Mouse (Mus musculus): ENCODE measurements around the gene Tmem130.

Tmem130 gene

DNA sequence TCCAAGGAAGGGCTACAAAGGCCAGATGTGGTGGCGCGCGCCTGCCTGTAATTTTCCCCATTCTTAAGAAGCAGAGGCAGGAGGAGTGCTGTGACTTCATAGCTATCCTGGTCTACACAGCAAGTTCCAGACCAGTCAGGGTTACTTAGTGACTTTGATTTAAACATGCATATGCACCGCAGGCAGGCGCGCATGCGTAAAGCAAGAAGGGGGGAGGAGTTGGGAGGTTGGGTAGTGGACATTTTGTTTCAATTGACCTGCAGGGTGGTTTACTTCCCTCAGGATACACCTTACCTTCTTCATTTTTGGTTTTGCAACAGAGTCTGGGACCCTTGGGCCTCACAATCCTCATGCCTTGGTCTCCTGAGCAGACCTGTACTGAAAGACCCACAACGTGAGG, 32.4 kb downstream of the Tmem130 start:
- DNase-seq = no peak

DNA sequence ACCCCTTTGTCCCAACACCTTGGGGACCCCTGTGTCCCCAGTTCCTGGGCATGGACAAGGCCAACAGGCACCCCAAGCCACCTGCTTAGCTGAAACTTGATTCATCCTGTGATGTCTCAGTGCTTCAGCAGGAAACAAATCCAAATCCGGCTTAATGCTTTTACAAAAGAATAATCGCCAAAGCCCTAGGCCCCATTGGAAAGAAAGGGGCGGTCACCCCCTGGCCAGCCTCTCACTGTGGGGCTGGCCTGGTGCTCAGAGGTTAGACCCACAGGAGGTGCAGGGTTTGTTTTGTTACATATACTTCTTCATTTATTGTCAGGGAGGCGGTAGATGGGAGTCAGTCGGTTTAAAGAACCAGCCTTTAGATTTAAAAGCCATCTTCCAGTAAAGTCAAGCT, 33.4 kb downstream of the Tmem130 start:
- DNase-seq = no peak

DNA sequence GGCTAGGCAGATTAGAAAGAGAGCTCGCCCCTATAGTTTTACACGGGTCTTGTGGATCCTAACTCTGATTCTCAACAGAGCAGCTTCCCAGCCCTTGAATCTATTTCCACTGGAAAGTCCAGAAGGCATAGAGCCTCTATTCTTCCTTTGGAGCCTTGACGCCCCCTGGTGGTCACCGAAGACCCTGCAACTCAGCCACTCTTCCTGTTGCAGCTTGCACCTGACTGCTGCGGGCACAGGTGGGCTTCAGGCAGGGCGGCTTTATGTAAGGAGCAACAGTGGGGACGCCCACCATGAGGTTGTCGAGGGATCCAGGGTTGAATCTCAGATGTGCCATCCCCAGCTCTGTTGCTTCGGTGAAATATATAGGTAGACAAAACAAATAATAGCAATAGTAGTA, 34.5 kb downstream of the Tmem130 start:
- peak; percentile 40 for DNase-seq

DNA sequence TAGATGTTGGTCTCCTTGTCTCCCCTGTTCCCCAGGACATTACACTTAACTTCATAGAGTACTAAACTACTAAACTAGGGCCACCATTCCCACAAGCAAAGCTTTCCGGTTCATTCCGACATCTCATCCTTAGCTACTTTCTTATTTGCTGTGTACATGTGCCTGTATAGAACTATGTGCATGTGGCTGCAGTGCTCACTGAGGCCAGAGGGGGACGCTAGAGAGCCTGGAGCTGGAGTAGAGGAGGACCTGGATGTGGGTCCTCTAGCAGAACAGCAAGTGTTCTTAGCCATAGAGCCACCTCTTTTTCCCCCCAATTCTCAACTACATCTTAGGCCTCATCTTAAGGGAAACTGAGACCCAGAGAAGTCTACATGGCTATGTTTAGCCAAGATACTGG, 36.1 kb downstream of the Tmem130 start:
- DNase-seq = no peak

DNA sequence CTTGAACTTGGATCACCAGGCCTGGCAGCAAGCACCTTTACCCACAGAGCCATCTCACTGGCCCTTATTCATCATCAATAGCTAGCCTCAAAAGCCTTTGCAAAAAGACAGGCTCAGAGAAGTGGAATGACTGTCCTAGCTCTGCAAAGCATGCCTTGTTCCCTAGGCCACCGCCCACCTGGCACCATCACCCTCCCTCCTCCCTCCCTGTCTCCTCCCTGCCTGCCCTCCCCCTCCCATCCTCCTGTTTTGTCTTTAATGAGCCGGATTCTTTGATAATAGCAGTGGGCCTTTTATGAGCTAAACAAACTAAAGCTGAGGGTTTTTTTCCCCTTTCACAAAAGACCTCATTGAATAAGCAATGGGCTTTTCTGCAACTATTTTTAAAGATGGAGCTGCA, 36.7 kb downstream of the Tmem130 start:
- DNase-seq = no peak

DNA sequence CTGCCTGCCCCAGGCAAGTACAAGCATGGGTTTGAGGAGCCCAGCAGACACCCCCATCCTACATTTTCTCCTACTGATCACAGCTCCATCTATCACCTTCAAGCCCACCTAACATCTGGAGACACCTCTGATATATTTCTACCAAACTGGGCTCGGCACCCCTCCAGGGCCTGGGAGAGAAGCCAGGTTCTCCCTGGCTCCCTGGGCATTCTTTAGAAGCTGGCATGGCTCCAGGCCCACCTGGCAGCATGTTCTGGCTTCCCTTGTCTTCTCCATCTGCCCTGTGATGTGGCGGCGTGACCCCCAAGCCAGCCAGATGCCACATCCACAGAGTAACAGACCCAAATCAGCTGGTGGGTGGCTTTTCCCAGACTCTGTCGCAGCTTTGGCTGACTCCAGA, 41.3 kb downstream of the Tmem130 start:
- DNase-seq = peak; percentile 21

DNA sequence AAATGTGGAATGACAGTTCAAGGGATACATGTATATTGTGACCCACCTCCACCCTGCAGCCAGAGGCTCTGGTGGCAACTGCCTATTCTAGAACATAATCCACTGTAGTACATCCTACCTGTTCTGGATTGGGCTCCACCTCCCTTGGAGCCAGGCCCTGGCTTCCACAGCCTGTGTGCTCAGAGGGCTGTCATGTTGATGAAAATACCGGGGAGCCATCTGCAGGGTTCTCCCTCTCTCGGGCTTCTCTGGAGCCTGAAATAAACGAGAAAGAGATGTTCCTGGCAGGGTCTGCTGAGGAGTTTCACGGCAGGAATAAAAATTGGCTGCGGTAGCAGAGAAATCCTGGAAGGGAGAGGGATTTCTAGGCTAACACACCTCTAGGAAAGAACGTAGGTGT, 41.8 kb downstream of the Tmem130 start:
- no peak for DNase-seq

DNA sequence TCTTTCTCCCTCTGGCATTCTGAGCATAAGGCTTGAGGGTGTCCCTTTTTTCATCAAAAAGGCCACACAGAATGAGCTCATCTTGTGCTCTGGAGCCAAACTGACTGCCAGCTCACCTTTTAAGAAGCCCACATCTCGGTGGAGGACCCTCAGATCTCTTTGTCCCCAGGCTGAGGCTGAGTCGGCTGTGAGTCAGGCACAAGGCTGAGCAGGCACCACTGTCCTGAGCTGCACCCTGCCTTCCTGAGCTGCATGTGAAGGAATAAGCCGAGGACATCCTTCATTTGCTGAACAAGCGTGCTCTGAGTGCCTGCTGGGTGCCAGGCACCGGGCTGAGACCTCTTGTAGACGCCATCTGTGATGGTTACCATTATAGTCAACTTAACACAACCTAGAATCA, 44.4 kb downstream of the Tmem130 start:
- DNase-seq = no peak

DNA sequence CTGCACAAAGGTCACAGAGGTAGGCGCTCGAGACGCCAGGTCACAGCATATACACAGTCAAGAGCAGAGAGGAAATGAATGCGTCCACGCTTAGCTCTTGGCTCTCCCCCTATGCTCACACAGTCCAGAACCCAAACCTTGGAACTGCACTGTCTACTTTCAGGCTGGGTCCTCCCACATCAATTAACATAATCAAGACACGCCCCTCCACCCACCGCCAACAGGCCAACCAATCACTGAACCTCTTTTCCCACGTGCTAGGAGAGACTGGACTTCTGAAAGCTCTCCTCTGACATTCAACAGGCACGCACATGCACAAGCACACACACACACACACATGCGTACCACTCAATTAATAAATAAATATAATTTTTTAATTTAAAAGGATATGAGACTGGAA, 48.2 kb downstream of the Tmem130 start:
- no peak for DNase-seq

DNA sequence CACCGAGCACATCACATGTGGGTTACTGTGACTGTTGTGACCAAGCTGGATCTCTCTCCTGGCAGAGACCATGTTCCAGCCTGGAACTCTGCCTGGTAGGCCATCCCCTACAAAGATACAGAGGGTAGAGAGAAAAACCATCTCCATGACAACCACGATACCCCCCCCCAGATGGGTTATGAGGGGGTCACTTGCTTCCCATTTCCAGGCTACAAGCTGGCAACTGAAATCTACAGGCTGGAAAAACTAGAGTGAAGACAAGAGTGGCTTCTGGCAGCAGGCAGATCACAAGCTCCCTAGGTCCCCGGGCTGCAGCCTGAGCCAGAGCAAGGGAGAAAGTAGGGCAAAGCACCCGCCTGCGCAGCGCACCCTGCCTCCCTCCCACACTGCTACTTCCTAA, 54.0 kb downstream of the Tmem130 start:
- DNase-seq = peak; percentile 44

DNA sequence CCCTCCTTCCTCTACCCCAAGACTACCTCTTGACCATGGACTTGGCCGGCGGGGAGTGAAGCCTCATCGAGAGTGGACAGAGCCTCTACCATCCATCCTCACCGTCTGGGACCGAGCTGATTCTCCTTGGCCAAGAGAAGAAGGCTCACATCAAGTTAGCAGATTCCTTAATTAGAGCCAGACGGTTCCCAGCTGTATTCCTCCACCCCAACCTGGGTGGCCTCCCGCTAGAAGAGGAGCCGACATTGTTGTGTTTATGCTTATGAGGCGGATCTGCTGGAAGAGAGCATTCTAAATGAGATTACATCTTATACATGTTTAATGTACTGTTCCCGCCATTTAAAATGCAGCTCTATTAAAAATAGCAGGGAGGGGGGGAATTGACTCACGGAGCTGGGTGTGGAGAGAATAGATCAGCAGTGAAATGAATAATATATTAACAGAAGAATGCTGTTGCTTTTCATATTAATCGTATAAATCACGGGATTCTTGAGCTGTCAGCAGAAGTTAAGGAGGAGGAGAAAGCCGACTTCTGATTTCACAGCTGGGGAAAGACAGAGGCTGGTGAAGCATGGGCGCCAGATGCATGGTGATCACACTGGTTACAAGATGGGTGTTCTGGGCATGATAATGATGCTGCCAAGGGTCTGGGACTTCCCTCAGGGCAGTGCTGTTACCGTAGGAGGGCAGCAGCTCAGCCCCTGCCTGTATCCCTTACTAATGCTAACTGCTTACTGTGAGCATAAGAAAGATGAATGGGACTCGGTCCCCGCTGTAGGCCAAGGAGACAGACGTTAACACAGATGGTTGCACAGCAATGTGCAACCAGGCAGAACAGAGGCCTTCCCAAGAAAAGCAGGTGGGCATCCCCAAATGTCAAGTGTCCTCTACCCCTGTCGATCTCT, 57.9 kb downstream of the Tmem130 start:
- DNase-seq = peak; percentile 58

DNA sequence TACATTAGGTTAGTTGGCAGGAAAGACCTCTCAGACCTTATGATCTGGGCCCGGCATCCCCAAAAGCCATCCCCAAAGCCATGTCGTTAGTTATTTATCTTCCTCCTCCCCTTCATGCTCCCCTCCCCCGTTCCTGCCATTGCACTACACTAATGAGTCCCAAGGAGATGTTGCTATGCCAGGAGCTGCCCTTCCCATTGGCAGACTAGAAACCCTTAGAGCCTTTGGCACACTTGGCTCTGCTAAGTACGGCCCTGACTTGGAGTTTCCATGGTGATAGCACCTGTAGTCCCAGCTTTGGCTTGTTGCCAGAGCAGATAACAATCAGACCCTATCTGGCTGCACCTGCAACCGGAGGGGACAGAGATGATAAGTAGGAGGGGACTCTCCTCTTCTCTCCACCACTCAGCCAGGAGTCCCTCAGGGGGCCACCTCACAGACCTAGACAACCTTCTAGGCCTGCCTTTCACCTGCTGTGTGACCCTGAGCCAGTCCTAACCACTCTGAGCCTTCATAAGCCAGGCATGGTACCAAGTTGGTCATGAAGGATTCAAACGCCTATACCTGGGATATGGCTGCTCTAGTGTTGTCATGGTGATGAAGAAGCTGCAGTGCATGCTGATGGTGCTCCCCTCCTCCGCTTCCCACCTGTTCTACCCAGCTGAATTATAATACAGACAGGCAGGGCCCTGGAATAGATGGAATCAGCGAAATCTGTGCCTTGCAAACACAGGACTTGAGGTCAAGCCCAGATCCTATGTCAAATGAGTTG, 66.1 kb downstream of the Tmem130 start:
- DNase-seq = no peak

DNA sequence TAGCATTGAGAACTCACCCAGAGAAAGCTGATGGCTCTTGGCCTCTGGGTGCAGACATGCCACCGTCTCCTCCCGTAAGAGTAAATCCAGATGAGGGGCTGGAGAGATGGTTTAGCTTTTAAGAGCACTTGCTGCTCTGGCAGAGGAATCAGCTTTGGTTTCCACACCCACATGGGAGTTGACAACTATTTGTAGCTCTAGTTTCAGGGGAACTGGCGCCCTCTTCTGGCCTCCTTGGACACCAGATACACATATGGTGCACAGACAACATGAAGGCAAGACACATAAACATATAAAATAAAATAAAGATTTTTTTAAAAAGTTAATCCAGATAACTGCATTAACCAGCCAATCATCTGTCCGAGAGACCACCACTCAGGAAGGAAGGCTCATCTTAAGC, 67.5 kb downstream of the Tmem130 start:
- no peak for DNase-seq

DNA sequence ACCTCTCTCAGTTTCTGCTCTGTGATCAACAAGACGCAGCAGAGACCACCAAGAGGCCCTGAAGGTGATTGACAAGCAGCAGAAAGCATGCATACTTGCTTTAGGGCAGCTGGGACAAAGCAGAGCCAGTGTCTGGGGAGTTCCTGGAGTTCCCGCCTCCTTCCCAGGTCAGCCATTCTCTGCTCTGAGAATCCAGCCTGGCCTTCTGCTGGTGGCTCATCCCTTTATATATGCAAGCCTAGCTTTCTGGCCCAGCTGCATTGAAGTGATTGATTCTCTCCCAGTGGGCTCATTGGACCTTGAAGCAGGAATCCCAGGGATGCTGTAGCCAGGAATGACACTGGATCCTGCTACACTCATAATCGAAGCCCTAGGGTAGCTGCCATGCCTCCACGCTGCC, 70.2 kb downstream of the Tmem130 start:
- DNase-seq = no peak

DNA sequence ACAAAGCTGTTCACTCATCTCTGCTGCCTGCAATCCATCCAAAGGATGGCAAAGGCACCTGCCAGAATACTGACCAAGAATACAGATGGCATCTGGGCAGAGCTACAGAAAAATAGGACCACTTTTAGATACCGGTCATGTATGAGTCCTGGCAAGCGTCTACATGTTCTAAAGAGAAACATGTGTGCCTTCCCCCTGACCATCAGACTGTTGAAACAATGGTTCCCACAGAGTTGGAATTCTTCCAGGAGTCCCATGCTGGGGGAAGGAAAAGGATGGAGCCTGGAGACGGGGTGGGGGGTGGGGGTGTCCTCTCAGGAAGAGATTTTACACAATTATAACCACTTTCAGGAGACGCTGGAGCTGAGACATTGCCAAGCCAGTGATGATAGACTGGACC, 73.2 kb downstream of the Tmem130 start:
- no peak for DNase-seq
